Mouse (Mus musculus) liver, adult 2 months (tissue): ENCODE results near the gene Nupr1l.

Experiments
- CTCF ChIP-seq: fragments of 200-500 bp; IDR thresholded peaks from 2 replicates; pipeline ENCODE4 v1.5.1; 2011; ENCODE audit warnings: low read depth, low read length, control low read depth
- POLR2A ChIP-seq: fragments of 200-500 bp; IDR thresholded peaks from 2 replicates; pipeline ENCODE4 v1.6.1; 2011; ENCODE audit warnings: low read length, control low read depth; ENCODE audit not compliant: insufficient read depth; ENCODE audit errors: extremely low read depth

GRCm38 (mm10) chr5:129925933-129926332 is 17.6 kb downstream of the Nupr1l start:
- TF ChIP-seq POLR2A (no peak), CTCF (no peak)
